Mouse (Mus musculus): Measurements from ENCODE around the gene Sgcd. TPM values are rescaled to one million over a fixed set of nuclear protein-coding genes. Genes with fewer than 3 reads are reported as not detected.

Sgcd gene
- polyA plus RNA-seq, 1 experiment from 2014 or later, result 5.3 TPM

DNA sequence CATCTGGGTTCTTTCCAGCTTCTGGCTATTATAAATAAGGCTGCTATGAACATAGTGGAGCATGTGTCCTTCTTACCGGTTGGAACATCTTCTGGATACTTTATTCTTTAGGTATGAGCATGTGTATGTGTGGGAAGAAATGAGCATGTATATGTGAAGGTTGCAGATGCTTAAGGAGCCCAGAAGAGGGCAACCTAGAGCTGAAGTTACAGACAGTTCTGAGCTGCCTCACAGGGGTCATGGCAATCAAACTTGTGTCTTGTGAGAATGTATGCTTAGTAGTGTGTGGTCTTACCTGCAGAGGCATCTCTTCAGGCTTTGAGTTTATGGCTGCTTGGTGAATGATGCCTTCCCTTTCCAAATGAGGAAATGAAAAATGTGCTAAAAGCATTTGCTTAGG is 1084.5 kb downstream of the Sgcd start:
- WGBS, result 74% methylated on average over 1 of the region's 1 CpGs
- Histone ChIP-seq H3K4me1 (ENCODE audit: control insufficient read depth, insufficient read depth, low read length) (no peaks in the 10 kb centered on the region), H3K9ac (ENCODE audit: low read length) (no peak overlapping the region), H3K36me3 (ENCODE audit: control insufficient read depth, insufficient read depth, low read length) (no peaks in the 10 kb centered on the region), H3K4me3 (ENCODE audit: low read depth, low read length) (no peak overlapping the region), H3K27ac (replicated peaks; ENCODE audit: low read depth, low read length) (no peak overlapping the region), H3K4me2 (ENCODE audit: low read depth, severe bottlenecking) (no peak overlapping the region), H3K9me3 (ENCODE audit: control insufficient read depth, low read length) (no peaks in the 10 kb centered on the region), H3K27me3 (ENCODE audit: control insufficient read depth, insufficient read depth, low read length) (no peaks in the 10 kb centered on the region)
- ATAC-seq (ENCODE audit: insufficient number of reproducible peaks, low FRiP score, low TSS enrichment, low read depth) (no peak), DNase-seq (ENCODE audit: low spot score) (no peak)

DNA sequence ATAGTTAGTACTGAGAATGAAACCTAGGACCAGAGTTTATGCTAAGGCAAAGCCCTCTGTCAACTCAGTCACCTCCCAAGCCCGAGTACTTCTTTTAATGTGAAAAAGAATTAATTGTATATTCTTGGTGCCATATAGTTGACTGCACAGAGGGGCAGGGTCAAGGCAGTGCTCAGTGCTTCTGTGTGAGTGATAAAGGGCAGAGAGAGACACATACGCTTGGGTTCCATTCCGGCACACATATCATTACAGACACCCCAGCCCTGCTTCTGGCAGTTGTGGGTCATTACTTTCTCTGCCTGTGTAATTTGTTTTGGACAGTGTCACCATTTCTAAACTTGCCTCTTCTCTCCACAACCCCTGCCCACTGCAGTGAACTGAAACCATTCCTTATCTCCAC is 1099.7 kb downstream of the Sgcd start:
- no peak overlapping the region for H3K9ac ChIP-seq (ENCODE audit: low read length)
- no peaks in the 10 kb centered on the region for H3K9me3 ChIP-seq (ENCODE audit: control insufficient read depth, low read length)
- no peaks in the 10 kb centered on the region for H3K36me3 ChIP-seq (ENCODE audit: control insufficient read depth, insufficient read depth, low read length)
- no peaks in the 10 kb centered on the region for H3K4me1 ChIP-seq (ENCODE audit: control insufficient read depth, insufficient read depth, low read length)
- no peaks in the 10 kb centered on the region for H3K27me3 ChIP-seq (ENCODE audit: control insufficient read depth, insufficient read depth, low read length)
- DNase-seq (ENCODE audit: low spot score), result no peak
- WGBS, result 93% methylated on average over 3 of the region's 3 CpGs
- no peak for ATAC-seq (ENCODE audit: insufficient number of reproducible peaks, low FRiP score, low TSS enrichment, low read depth)
- H3K4me2 ChIP-seq (ENCODE audit: low read depth, severe bottlenecking), result no peak overlapping the region
- no peak overlapping the region for H3K27ac ChIP-seq (replicated peaks; ENCODE audit: low read depth, low read length)
- H3K4me3 ChIP-seq (ENCODE audit: low read depth, low read length), result no peak overlapping the region

DNA sequence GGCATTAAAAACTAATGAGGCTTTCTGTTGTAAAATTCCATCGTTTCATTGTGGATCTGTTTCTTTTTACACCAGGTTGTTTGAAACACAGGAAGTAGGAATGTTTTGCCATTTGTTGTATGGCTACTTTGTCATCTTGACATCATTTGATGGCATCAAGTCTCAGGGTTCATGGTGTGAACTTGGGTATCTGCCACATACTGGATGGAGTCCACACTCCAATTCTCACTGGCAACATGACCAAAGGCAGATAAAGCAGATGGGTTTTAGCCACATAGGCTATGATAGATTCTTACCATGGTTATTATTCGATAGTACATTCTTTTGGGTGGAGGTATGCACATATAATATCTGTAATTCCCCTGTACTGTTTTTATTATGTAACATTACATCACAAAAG is 1106.3 kb downstream of the Sgcd start:
- WGBS, result 82% methylated on average over 2 of the region's 2 CpGs
- ATAC-seq (ENCODE audit: insufficient number of reproducible peaks, low FRiP score, low TSS enrichment, low read depth), result no peak

DNA sequence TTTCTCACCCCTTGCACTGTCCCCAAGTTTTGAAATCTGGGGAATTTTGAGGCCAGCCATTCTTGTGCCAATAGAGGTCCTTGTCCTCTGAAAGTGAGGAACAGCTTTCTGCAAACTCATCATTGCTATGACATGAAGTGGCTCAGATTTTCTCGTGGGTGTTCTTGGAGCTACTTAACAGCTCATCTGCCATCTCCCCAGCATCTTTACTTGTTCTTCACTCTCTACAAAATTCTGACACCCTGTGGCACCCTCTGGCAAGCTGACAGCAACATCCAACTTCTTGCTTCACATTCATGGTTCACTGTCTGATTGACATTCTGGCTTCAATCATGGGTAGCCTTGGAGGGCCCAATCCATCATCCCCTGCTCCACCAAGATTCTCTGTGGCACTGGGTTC is 1113.0 kb downstream of the Sgcd start:
- Histone ChIP-seq H3K27ac (replicated peaks; ENCODE audit: low read depth, low read length) (no peak overlapping the region), H3K4me1 (ENCODE audit: control insufficient read depth, insufficient read depth, low read length) (no peaks in the 10 kb centered on the region), H3K36me3 (ENCODE audit: control insufficient read depth, insufficient read depth, low read length) (no peaks in the 10 kb centered on the region), H3K9me3 (ENCODE audit: control insufficient read depth, low read length) (no peaks in the 10 kb centered on the region), H3K4me3 (ENCODE audit: low read depth, low read length) (no peak overlapping the region), H3K4me2 (ENCODE audit: low read depth, severe bottlenecking) (no peak overlapping the region), H3K27me3 (ENCODE audit: control insufficient read depth, insufficient read depth, low read length) (no peaks in the 10 kb centered on the region), H3K9ac (ENCODE audit: low read length) (no peak overlapping the region)
- no peak for DNase-seq (ENCODE audit: low spot score)
- no peak for ATAC-seq (ENCODE audit: insufficient number of reproducible peaks, low FRiP score, low TSS enrichment, low read depth)
- WGBS, result 85% methylated on average over 1 of the region's 1 CpGs

More for the DNA sequence above, 1106.3 kb downstream of the Sgcd start:
- Histone ChIP-seq H3K4me1 (ENCODE audit: control insufficient read depth, insufficient read depth, low read length) (no peaks in the 10 kb centered on the region), H3K27ac (replicated peaks; ENCODE audit: low read depth, low read length) (no peak overlapping the region), H3K36me3 (ENCODE audit: control insufficient read depth, insufficient read depth, low read length) (no peaks in the 10 kb centered on the region), H3K9me3 (ENCODE audit: control insufficient read depth, low read length) (no peaks in the 10 kb centered on the region), H3K4me2 (ENCODE audit: low read depth, severe bottlenecking) (no peak overlapping the region), H3K9ac (ENCODE audit: low read length) (no peak overlapping the region), H3K4me3 (ENCODE audit: low read depth, low read length) (no peak overlapping the region), H3K27me3 (ENCODE audit: control insufficient read depth, insufficient read depth, low read length) (no peaks in the 10 kb centered on the region)
- DNase-seq (ENCODE audit: low spot score), result no peak

DNA sequence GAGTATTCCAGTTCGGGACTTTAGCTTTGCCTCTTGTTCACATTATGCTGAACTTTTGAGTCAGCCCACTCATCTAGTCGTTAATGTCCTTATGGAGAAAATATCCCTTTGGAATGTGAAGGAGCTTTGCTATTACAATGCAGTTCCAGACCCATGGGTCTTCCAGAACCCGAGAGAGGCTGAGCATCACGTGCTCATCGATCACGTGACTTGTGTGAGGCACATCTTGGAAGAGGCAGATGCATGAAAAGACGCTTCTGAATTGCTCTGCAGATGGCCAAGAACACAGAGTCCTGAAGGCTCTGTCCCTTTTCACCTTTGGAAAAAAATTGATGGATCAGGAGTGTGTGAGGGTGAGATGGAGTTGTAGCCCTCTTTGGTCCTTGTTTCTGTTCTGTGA is 1120.2 kb downstream of the Sgcd start:
- H3K9ac ChIP-seq (ENCODE audit: low read length), result no peak overlapping the region
- H3K4me1 ChIP-seq (ENCODE audit: control insufficient read depth, insufficient read depth, low read length), result no peaks in the 10 kb centered on the region
- H3K4me3 ChIP-seq (ENCODE audit: low read depth, low read length), result no peak overlapping the region
- no peaks in the 10 kb centered on the region for H3K27me3 ChIP-seq (ENCODE audit: control insufficient read depth, insufficient read depth, low read length)
- H3K9me3 ChIP-seq (ENCODE audit: control insufficient read depth, low read length), result no peaks in the 10 kb centered on the region
- ATAC-seq (ENCODE audit: insufficient number of reproducible peaks, low FRiP score, low TSS enrichment, low read depth), result no peak
- WGBS, result 79% methylated on average over 7 of the region's 7 CpGs
- H3K4me2 ChIP-seq (ENCODE audit: low read depth, severe bottlenecking), result no peak overlapping the region
- DNase-seq (ENCODE audit: low spot score), result no peak
- no peaks in the 10 kb centered on the region for H3K36me3 ChIP-seq (ENCODE audit: control insufficient read depth, insufficient read depth, low read length)
- H3K27ac ChIP-seq (replicated peaks; ENCODE audit: low read depth, low read length), result no peak overlapping the region

DNA sequence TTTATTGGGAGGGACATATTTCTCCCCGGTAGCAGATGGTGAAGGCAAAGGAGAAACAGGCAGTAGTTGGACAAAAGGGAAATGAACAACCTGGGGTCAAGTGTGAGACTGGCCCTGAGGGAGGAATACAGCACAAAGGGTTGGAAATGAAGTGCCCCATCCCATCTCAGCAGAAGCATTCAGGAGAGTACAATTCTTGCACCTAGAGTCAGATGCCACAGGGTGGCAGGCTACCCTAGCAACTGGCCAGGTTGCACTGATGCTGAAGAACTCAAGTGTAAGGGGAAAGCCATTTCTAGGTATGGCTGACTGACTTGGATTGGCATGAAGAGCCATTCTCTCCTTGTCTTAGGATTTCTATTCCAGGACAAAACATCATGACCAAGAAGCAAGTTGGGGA is 1124.0 kb downstream of the Sgcd start:
- H3K4me1 ChIP-seq (ENCODE audit: control insufficient read depth, insufficient read depth, low read length), result no peaks in the 10 kb centered on the region
- H3K4me3 ChIP-seq (ENCODE audit: low read depth, low read length), result no peak overlapping the region
- DNase-seq (ENCODE audit: low spot score) (peak; percentile 40), ATAC-seq (ENCODE audit: insufficient number of reproducible peaks, low FRiP score, low TSS enrichment, low read depth) (no peak)
- H3K9ac ChIP-seq (ENCODE audit: low read length), result no peak overlapping the region
- WGBS, result 80% methylated on average over 1 of the region's 1 CpGs
- no peaks in the 10 kb centered on the region for H3K27me3 ChIP-seq (ENCODE audit: control insufficient read depth, insufficient read depth, low read length)
- H3K36me3 ChIP-seq (ENCODE audit: control insufficient read depth, insufficient read depth, low read length), result no peaks in the 10 kb centered on the region
- H3K27ac ChIP-seq (replicated peaks; ENCODE audit: low read depth, low read length), result no peak overlapping the region
- H3K4me2 ChIP-seq (ENCODE audit: low read depth, severe bottlenecking), result no peak overlapping the region
- H3K9me3 ChIP-seq (ENCODE audit: control insufficient read depth, low read length), result no peaks in the 10 kb centered on the region

DNA sequence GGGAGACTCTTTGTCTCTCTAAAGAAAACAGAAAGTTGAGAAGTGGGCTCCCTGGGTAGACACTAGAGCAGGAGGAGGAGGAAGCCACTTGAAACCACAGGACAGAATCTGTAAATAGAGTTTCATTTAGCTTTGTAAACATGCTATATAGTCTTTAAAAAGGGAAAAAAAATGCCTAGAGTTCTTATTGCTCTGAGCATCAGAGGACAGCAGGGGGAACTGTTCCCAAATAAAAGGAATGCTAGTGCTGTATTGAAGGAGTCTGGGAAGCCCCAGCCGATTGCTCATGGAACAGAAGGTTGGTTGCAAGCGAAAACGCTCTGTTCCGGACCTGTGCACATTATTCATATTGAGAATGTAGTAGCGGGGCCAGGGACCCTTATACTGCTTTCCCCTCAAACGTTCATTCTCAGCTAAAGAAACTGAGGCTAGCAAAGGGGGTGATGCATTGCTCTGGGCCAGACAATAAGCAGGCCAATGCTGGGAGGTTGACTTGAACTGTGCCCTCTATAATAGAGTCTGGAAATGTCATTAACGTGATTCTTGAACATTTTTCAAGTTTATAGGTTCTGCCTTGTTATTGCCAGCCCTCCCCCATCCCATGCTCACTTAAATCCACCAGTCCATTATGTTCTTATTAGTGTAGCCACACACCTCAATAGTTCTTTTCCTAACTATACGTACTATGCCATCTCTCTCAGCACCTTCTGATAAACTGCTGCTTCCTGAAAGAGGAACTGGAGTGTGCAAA is 1140.4 kb downstream of the Sgcd start:
- DNase-seq (ENCODE audit: low spot score) (peak; percentile 62), ATAC-seq (ENCODE audit: insufficient number of reproducible peaks, low FRiP score, low TSS enrichment, low read depth) (peak; percentile 74)
- H3K27ac ChIP-seq (replicated peaks; ENCODE audit: low read depth, low read length), result peak overlapping the region; percentile 38
- H3K4me1 ChIP-seq (ENCODE audit: control insufficient read depth, insufficient read depth, low read length), result peaks cover 15% of the 10 kb centered on the region
- no peak overlapping the region for H3K4me2 ChIP-seq (ENCODE audit: low read depth, severe bottlenecking)
- no peaks in the 10 kb centered on the region for H3K9me3 ChIP-seq (ENCODE audit: control insufficient read depth, low read length)
- no peaks in the 10 kb centered on the region for H3K27me3 ChIP-seq (ENCODE audit: control insufficient read depth, insufficient read depth, low read length)
- 21% methylated on average over 8 of the region's 8 CpGs for WGBS
- H3K36me3 ChIP-seq (ENCODE audit: control insufficient read depth, insufficient read depth, low read length), result no peaks in the 10 kb centered on the region
- H3K4me3 ChIP-seq (ENCODE audit: low read depth, low read length), result no peak overlapping the region
- H3K9ac ChIP-seq (ENCODE audit: low read length), result no peak overlapping the region

DNA sequence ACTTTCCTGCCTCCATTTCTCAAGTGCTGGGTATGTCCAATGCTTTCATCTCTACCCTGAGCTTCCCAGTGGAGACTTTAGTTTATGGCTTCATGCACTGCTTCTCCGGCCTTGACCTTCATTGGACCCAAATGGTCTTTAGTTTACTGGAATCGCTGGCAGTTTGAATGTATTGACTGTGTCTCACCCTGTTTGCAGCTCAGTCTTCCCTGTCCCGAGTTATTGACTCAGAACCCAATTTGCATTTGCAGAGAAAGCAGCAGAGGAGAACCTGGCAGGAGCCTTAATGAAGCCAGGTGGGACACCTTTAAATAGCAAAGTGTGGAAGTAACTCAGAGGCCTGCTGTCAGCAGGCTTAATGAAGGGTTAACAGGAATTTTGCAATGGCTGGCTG is 1140.9 kb downstream of the Sgcd start:
- Histone ChIP-seq H3K36me3 (ENCODE audit: control insufficient read depth, insufficient read depth, low read length) (no peaks in the 10 kb centered on the region), H3K4me3 (ENCODE audit: low read depth, low read length) (no peak overlapping the region), H3K4me1 (ENCODE audit: control insufficient read depth, insufficient read depth, low read length) (peaks cover 15% of the 10 kb centered on the region), H3K9me3 (ENCODE audit: control insufficient read depth, low read length) (no peaks in the 10 kb centered on the region), H3K4me2 (ENCODE audit: low read depth, severe bottlenecking) (no peak overlapping the region), H3K27ac (replicated peaks; ENCODE audit: low read depth, low read length) (peak overlapping the region; percentile 38), H3K27me3 (ENCODE audit: control insufficient read depth, insufficient read depth, low read length) (no peaks in the 10 kb centered on the region), H3K9ac (ENCODE audit: low read length) (no peak overlapping the region)
- WGBS, result 37% methylated on average over 3 of the region's 3 CpGs
- peak; percentile 39 for DNase-seq (ENCODE audit: low spot score)
- no peak for ATAC-seq (ENCODE audit: insufficient number of reproducible peaks, low FRiP score, low TSS enrichment, low read depth)

DNA sequence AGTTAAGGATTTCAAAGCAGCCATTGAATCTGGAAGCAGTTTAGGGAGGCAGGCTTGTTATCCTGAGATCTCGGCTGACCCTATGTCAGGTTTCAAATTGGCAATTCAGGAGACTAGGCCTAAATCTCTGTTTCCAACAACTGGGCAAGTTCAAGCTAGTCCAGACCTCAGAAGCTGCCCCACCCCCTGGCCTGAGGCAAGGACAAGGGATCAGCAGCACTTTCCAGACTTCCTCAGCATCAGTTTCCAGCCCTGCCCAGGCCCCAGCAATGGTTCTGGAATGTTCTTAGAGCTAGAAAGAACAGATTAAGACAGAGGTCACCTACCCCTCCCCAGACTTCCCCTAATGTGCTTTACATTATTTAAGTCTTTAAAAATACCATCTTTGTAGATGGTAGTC is 1142.1 kb downstream of the Sgcd start:
- Histone ChIP-seq H3K27ac (replicated peaks; ENCODE audit: low read depth, low read length) (0 out of 2 replicates have a peak overlapping the region, but pooled peaks have one; percentile 42), H3K36me3 (ENCODE audit: control insufficient read depth, insufficient read depth, low read length) (no peaks in the 10 kb centered on the region), H3K27me3 (ENCODE audit: control insufficient read depth, insufficient read depth, low read length) (no peaks in the 10 kb centered on the region), H3K4me2 (ENCODE audit: low read depth, severe bottlenecking) (no peak overlapping the region), H3K9ac (ENCODE audit: low read length) (no peak overlapping the region), H3K9me3 (ENCODE audit: control insufficient read depth, low read length) (no peaks in the 10 kb centered on the region), H3K4me3 (ENCODE audit: low read depth, low read length) (no peak overlapping the region), H3K4me1 (ENCODE audit: control insufficient read depth, insufficient read depth, low read length) (peaks cover 15% of the 10 kb centered on the region)
- ATAC-seq (ENCODE audit: insufficient number of reproducible peaks, low FRiP score, low TSS enrichment, low read depth) (0 out of 2 replicates have a peak, but pooled peaks have one; percentile 14), DNase-seq (ENCODE audit: low spot score) (peak; percentile 58)
- 0% methylated on average over 1 of the region's 1 CpGs for WGBS
